Mouse (Mus musculus): Measurements from ENCODE around the gene Tmem120b.

GRCm38 (mm10) chr5:123026414-123026813 lies 41.8 kb upstream of the Tmem120b start:
- TF ChIP-seq POLR2A (IDR thresholded peaks at IDR 0.05; ENCODE audit: extremely low read depth, insufficient read depth, low read length), result no peak
- TF ChIP-seq CTCF (IDR thresholded peaks at IDR 0.05; ENCODE audit: low read depth, low read length), result no peak
